Mouse (Mus musculus) mature B cell (primary cell): ENCODE measurements around the gene Gm36210.

Experiments
- in situ Hi-C: fragments of 300-500 bp; cut with MboI; formaldehyde crosslinking; loops from 2 replicates; pipeline ENCODE4 v1.14.3; 2019

Gene Gm36210

DNA sequence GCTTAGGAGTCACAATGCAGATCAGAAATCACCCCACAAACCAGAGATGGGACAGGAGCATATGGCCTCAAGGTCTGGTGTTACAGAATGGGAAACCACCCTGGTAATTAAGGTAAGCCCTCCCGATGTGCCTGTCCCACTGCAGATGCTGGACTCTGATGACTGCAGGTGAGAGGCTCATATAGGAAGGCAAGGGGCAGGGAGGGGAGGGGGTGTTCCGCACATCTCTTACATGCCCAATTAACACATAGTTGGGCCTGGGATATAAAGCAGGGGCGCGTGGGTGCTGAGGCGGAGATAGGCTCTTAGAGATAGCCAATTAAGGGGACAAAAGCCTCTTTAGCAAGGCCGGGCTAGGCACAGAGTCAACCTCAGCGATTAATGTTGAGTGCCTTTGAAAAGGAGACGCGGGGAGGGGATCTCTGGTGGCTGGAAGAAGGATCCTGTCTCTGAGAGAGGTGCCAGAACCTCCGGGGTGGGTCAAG lies at the start of gene Gm36210:
TSS of gene Gm36210 (minus strand) at position 51 of the 485 bp plus-strand sequence.
- in situ Hi-C loops = no loop called here

DNA sequence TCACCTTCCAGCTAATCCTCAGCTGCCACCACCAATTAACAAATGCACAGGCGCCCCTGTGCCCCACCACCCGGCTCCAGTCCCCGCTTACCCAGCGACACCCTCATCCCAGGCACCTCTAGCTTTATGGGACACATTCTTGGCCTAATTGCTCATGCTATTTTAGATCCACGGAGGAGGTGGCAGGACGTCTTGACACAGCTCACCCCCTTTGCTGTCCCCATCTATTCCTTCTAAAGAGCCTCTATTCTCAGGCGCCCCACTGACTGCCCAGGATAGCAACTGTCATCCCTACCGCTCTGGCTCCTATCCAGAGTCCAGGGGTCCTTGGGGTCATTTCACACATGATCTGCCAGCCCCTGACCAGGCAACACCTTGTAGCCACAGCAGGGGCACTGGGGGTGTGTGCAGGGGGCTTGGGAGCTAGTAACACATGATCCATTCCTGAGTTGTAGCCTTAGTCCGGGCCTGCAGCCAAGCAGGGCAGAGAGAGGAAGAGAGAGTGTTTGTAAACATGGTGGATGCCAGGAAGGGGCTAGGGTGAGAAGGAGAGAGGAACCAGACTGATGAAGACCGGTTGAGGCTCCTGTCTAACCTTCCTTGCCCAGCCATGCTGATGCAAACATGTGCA lies 47.6 kb upstream of the Gm36210 start:
- in situ Hi-C loops = no loop called here

DNA sequence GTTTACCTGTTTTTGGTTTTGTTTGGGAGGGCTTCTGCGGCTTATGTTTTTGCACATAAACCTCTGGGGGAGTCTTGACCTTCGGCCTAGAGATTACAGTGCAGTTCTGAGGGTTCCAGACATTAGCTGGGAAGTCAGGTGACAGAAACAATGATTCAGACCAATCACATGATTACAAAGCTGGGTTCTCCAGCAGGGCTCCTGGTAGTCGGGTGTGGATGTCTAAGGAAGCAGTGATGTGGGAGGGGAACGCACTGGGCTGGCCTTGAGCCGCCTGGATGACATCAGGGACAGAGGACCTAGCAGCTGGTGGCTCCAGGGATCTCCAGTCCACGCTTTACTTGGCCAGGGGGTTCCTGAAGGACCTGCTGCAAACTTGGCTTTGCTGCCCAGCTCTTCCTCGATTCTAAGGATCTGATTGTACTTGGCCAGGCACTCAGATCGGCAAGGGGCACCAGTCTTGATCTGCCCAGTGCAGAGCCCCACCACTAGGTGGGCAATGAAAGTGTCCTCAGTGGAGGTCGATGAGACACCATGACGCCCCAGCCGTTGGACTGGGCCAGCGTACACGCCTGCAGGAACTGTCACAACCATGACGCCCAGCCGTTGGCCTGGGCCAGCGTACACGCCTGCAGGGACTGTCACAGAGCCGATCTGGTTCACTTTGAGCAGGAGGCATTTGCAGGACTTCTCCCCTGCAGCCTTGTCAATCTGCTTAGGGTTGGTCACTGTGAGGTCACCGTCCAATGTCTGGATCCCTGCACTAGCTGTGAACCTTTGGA lies 44.4 kb upstream of the Gm36210 start:
- in situ Hi-C loops = no loop called here

DNA sequence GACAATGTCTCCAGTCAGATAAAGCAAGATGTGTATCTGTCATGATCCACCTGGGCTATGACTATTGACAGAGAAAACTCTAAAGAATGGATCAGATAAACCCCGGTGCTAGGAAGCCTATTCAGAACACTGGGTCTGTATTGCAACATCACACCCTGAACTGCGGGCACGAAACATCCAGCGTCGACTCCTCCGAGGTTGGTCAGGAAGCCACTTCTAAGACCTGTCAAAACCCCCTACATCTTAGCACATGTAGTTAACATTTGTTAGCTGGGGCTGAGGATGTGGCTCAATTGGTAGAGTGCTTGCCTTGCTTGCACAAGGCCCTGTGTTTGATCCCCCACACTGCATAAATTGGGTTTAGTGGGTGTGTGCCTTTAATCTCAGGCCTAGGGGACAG lies 42.1 kb upstream of the Gm36210 start:
- in situ Hi-C loops = loop anchor here (10.0 kb wide), 1 partner anchor 394 kb away; no protein-coding TSS in a partner anchor

DNA sequence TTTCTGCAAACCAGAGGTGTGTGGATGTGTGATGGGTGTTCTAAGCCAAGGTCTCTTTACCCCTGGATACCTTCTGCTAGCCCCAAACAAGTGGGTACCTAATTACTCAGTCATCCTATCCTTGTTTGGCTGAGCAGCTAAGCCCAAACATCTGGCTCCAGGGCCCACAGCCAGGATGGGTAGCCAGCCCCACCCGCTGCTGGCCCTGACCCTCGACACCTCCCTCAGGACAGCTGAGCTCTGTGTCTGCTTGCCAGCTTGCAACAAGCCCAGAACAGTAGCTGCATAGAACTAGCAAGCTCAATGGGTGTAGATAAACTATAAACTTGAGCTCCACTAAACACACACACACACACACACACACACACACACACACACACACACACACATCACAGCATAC lies 41.5 kb upstream of the Gm36210 start:
- in situ Hi-C loops = loop anchor here (10.0 kb wide), 1 partner anchor 393 kb away; no protein-coding TSS in a partner anchor

DNA sequence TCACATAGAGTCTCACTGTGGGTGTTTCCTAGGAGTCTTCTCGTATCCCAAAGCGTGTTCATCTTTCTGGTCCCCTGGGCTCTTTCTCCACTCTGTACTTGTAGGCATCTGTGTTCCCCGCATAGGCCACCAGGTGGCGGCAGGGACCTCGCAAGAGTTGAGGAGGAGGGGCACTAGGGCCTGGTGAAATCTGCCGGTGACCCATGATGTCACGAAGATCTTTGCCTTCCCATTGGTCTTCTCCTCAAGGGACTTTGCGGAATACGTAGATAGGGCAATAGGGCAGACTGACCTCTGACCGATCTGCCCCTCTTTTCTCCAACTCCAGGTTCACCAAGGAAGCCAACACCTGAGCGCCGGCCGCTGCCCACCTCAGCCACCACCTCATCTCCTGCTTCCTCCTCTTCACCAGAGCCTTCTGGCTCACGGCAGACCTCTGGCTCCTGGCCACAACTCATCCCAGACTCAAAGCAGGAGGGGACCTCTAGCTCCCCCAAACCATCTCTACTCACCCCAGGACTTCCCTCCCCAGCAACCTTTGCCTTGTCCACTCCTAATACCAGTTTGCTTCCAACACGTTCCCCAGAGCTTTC lies 37.0 kb upstream of the Gm36210 start:
- in situ Hi-C loops = loop anchor here (5.0 to 10.0 kb wide), 2 partner anchors 109 to 389 kb away; partner anchors contain the start of gene Zfp580

DNA sequence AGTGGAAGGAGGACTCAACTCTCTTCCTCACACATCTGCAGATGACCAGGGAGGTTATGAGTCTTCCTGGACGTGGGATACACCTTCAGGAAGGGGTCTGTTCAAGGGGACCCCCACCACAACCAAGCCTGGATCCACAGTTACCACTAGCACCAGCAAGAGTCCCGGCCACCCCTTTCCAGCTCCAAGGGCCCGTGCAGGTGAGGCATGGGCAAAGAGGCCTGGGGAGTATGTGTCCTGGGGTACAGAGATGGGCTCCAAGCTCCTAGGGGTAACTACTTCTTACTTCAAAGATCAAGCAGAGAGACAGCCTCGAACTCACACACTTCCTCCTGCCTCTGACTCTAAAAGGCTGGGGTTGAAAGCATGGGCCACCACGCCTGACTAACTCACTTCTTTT lies 36.4 kb upstream of the Gm36210 start:
- in situ Hi-C loops = loop anchor here (5.0 to 10.0 kb wide), 2 partner anchors 110 to 388 kb away; partner anchors contain the start of gene Zfp580

DNA sequence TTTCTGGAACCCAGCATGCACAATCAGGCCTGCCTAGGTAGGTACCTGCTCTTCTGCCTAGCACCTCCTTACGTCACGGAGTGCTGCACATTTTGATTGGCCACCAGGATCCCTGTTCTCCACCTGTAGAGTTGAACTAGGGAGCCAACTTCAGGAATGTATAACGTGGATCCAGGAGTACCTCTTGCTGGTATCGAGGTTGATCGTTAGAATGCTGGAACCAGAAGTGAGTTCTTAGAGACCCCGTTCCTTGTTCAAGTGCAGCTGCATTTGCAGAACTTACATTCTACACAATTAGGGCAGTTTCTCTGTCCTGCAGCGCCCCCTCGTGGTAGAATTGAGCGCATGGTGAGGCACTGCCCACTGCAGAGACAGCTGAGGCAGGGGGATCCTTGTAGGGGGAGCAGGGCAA lies 33.8 kb upstream of the Gm36210 start:
- in situ Hi-C loops = loop anchor here (5.0 to 10.0 kb wide), 2 partner anchors 112 to 385 kb away; partner anchors contain the start of gene Zfp580

DNA sequence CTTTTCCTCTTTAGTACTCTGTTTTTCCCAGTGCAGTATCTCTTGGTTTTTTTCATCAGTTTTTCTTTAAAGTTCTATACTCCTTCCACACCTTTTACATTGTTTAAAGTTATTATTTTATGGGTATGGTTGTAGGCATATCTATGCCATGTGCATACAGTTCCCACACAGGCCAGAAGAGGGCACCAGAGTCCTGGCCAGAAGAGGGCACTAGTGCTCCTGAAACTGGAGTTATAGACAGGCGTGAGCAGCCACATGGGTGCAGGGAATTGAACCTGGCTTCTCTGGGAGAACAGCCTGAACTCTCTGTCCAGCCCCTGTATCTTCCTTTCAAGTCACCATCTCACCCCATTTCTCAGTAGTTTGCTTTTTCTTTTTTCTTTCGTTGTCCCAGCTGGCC lies 32.1 kb upstream of the Gm36210 start:
- in situ Hi-C loops = no loop called here

DNA sequence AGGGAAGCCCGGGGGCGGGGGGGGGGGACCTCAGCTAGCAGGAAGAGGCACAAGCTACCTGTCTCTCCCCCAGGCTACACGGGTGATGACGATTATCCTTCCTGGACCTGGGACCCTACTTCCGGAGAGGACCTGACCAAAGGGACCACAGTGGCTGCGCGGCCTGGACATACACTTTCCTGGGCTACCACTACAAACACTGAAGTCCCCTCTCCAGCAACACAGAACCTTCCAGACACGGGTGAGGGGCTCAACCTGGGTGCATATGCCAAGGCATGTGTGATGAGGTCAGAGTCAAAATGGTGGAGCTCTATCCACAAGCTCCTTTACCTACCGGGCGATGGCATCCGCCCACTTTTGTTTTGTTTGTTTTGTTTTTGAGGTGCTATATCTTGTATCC lies 31.1 kb upstream of the Gm36210 start:
- in situ Hi-C loops = no loop called here

DNA sequence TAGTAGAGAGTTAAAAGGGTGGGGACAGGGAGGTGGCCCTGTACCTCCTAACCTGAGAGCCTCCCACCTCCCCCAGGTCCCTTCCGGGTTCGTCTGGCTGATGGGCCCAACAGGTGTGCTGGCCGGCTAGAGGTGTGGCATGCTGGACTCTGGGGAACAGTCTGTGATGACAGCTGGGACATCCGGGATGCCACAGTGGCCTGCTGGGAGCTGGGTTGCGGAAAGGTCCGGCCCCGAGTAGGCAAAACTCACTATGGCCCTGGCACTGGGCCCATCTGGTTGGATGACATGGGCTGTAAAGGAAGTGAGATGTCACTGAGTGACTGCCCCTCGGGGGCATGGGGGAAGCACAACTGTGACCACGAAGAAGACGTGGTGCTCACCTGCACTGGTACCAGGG lies 30.5 kb upstream of the Gm36210 start:
- in situ Hi-C loops = no loop called here

DNA sequence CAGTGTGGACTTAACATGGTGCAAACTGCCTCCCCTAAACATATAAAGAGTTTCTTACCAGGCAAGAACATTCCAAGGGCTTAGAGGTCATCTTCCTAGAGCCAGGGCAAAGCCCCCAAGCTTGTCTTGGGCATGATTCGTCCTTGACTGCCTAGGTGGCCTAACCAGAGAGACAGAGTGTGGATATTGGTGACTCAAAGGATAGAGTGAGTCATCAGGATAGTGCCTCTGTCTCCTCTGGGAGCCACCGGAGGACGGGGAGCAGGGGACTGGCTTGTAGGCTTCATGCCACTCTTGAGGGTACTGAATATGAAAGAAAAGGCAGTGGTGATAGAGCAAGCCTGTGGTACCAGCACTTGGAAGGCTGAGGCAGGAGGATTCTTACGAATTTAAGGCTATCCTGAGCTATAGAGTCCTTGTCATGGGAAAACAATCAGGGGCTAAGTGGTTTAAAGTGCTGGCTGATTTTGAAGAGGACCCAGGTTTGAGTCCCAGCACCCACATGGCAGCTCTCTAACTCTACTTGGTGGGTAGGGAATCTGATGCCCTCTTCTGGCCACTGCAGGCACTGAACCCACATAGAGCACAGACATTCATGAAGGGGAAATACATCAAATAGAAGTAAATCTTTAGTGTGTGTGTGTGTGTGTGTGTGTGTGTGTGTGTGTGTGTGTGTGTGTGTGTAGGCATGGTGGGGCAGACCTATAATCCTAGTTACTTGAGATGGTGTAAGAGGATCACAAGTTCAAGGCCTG lies 28.0 kb upstream of the Gm36210 start:
- in situ Hi-C loops = no loop called here

DNA sequence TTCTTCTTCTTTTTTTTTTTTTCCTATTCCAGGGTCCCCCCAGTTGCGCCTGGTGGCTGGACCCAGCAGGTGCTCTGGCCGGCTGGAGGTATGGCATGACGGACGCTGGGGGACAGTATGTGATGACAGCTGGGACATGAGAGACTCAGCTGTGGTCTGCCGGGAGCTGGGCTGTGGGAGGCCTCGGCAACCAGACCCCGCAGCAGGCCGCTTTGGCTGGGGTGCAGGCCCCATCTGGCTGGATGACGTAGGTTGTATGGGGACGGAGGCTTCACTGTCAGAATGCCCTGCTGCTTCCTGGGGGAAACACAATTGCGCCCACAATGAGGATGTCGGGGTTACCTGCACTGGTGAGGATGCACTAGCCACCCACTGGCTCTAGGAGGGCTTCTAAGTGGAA lies 26.8 kb upstream of the Gm36210 start:
- in situ Hi-C loops = no loop called here

DNA sequence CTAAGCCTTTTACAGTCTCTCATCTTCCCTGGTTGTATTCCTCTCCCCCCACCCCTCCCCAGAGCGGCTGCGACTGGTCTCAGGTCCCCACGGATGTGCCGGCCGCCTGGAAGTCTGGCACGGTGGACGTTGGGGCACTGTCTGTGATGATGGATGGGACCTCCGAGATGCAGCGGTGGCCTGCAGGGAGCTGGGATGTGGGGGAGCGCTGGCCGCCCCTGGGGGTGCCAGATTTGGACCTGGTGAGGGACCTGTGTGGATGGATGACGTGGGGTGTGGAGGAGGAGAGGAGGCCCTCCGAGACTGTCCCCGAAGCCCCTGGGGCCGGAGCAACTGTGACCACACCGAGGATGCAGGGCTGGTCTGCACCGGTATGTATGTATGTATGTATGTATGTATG lies 22.0 kb upstream of the Gm36210 start:
- in situ Hi-C loops = no loop called here

DNA sequence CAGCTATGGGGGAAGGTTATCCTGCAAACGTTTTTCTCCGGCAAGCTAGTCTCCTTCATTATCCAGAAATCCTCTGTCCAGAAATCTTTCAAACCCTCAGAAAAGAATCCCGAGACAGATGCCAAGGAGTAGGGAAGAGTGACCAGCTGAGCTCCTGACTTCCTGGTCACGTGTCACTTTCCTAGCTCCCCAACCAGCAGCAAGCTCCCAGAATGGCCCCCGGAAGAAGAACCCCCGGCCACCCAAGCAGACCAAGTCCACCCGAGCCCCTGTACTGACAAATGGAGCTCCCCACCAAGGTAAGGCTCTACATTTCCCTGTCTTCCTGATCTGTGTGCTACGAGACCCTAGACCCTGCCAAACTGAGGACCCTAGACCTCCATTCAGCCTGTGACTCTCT lies 21.4 kb upstream of the Gm36210 start:
- in situ Hi-C loops = no loop called here

DNA sequence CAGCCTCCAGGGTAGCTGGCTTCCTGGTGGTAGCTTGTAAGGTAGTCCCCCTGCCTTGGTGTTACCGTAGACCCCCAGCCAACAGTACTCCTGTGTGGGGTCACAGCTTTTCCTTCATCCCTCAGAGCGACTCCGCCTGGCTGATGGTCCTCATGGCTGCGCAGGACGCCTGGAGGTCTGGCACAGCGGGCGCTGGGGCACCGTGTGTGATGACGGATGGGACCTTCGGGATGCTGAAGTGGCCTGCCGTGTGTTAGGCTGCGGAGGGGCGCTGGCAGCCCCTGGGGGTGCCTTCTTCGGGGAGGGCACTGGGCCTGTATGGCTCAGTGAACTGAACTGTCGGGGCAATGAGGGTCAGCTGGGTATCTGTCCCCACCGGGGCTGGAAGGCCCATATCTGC lies 20.5 kb upstream of the Gm36210 start:
- in situ Hi-C loops = no loop called here

DNA sequence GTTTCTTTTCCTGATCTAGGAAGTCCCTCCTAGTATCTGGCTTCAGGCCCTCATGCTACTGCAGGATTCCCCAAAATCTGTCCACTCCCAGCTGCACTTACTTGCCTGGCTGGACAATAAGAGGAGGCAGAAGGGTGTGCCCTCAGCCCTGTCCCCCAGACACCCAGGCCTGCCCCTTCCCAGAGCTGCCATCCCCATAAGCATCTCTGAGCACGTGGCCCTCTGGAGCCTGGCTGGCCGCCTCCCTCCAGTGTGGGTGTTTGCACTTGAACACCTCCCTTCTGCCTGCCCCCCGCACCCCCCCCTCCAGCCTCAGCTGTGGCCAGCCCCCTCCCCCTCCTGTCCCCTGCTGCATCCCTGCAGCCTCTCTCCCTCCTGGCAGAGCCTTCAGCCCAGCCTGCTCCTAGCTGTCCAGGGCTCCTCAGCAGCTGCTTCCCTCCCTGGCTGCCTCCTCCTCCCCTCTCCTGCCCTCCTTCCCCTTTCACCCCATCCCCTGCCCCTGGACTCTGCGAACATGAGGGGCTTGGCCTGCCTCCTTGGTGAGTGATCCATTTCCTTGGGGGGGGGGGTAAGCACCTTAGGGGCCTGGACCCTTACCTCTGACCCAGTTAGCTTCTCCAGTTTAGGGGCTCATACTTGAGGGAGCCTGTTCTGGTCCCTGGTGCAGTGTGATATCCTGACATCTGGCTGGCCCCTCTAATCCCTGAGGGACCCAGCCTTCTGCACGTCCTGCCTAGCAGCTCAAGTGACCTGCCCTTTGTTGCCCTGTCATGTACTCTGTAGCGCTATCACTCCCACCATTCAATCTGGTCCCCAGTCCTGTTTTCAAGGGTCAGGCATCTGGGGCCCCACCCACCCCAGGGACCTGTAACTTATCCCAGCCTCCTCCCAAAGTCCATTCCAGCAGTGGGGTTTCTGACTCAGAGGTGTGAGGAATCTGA lies 19.4 kb upstream of the Gm36210 start, which contains the start of gene Ssc5d:
TSS of gene Ssc5d (plus strand) at position 345 of the 941 bp plus-strand sequence.
- in situ Hi-C loops = no loop called here

DNA sequence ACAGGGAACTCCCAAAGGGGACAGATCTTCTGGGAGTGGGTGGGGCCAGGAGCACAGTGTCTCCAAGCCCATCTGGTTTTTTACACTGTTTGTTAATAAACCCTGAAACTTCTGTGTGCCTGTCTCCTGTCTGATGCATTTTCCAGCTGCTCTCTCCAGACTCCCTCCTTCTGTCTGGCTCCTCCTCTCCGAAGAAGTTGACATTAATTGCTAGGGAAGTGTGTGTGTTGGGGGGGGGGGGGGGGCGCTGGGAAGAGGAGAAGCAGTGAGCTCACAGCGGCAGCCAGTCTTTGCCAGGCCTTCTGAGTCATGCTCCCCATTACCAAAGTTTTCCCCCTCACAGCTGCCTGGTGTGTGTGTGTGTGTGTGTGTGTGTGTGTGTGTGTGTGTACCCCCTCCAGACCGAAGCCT lies 18.6 kb upstream of the Gm36210 start:
- in situ Hi-C loops = no loop called here

DNA sequence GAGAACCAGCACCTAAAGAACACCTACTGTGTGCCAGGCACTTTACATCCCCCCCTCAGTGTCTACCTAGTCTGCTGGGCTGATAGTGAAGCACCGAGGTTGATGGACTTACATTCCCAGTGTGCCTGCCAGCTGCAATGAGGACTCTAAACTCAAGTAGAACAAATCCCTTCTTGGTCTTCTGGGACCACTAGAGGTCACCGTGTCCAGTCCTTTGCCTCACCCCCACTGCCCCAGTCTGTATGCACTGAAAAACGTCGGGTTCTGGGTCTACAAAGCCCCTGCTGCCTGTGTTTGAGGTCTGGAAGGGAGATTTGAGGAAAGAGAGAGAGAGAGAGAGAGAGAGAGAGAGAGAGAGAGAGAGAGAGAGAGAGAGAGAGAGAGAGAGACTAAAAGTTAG lies 18.2 kb upstream of the Gm36210 start:
- in situ Hi-C loops = no loop called here

DNA sequence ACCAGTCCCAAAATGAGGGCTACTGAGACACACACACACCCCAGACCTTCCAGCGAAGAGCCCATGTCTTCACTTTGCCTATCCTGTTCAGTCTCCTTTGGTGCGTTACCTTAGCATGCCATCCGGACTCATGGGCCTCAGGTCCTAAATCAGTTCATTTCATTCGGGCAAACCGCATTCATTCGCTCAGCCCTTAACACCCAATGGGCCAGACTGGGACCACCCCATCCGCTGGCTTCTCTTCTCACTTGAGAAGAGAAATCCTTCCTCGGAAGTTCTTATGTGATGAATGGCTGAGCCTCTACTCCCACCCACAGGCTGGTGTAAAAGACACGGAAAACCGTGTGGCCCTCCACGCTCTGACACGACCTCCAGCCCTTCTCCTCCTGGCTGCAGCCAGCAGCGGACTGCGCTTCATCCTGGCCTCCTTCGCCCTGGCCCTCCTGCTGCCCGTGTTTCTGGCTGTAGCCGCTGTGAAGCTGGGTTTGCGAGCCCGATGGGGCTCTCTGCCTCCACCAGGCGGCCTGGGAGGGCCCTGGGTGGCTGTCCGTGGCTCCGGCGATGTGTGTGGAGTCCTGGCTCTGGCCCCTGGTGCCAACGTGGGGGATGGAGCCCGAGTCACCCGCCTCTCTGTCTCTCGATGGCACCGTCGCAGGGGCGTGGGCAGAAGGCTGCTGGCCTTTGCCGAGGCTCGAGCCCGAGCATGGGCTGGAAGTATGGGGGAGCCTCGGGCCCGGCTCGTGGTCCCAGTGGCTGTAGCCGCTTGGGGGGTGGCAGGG lies 17.5 kb upstream of the Gm36210 start:
- in situ Hi-C loops = no loop called here
